Mouse (Mus musculus) retina, postnatal 7 days (tissue): ENCODE measurements around the gene Fstl4.
"Not testable (repeated sequence)": the region's sequence is repeated elsewhere in the genome, so short reads cannot be mapped to it uniquely, and the experiment has no call there.

Experiments
- DNase-seq: peaks from one replicate; pipeline ENCODE4 v3.0.0-alpha.2; 2012; ENCODE audit warnings: low read depth, low spot score

The Fstl4 gene

GRCm38 (mm10) chr11:53136371-53136770 is 371.9 kb downstream of the Fstl4 start:
- no peak for DNase-seq

DNA sequence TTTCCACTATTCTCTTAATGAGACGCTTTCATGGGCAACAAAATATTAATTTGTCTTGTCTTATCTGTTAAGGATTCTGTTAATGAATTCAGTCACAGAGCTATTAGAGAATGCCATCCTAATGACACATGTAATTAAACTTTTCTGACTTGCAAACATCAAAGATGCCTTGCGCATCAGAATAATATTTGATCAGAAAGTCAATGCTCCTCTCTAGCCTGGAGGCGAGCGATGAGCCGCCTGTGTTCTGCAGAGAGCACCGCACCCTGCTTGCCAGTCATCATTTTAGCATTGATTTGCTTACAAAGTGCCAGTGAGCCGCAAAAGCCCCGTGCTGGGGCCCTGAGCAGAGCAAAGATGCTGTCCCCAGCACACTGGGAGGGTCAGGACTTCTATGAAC is 372.9 kb downstream of the Fstl4 start:
- DNase-seq: no peak

GRCm38 (mm10) chr11:53138212-53138611 is 373.8 kb downstream of the Fstl4 start:
- DNase-seq: no peak

GRCm38 (mm10) chr11:53139666-53140065 is 375.2 kb downstream of the Fstl4 start:
- DNase-seq: no peak

DNA sequence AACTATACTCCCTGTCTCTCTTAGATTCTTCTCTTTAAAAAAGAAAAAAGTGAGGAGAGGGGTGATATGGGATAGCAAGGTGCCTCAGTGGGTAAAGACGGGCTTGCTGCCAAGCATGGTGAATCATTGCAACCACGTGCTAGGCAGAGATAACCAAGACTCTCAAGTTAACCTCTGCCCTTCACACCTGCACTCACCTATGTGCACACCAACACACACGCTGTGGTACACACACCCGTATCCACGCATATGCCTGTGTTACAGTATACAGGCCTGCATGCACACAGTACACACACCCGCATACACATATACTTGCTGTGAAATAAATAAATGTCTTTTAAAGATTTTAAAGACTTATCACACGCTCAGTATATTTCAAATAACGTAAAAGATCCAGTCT is 375.8 kb downstream of the Fstl4 start:
- DNase-seq: no peak

- no peak for DNase-seq
Observed at GRCm38 (mm10) chr11:53140722-53141400, 376.4 kb downstream of the Fstl4 start.

DNA sequence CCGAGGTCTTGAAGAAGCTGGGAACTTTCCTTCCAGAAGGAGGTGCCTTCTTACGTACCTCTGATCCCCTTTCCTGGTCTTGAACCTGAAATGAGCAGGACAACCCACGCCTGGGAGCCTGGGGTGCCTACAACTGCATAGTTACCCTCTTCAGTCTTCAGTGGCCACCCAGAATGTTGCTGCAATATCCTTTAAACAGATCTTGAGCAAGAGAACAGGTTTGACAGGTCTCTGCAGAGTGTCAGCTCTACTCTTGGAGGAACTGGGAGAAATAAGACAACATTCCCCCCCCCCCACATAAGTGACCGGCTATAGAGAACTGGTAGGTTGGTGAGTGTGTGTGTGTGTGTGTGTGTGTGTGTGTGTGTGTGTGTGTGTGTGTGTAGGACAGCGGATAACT is 379.1 kb downstream of the Fstl4 start:
- no peak for DNase-seq

GRCm38 (mm10) chr11:53144506-53144905 is 380.1 kb downstream of the Fstl4 start:
- DNase-seq: no peak

DNA sequence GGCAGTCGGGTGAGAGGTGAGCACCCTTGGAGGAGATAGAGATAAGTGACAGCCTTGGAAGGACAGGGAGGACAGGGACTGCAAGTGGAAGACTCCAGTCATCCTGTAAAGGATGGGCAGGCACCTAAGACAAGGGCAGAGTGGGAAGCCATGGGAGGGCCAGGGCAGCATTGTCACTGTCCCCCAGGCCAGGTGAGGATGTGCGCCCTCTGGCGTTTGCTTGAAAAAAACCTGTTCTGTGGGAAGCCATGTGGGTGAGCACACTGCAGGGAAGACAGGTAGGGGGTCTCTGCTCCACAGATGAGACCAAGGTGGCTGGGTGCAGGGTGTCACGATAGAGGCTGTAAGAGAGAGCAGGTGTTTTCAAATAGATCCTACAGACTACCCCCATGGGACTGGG is 381.9 kb downstream of the Fstl4 start:
- DNase-seq: peak; percentile 32

DNA sequence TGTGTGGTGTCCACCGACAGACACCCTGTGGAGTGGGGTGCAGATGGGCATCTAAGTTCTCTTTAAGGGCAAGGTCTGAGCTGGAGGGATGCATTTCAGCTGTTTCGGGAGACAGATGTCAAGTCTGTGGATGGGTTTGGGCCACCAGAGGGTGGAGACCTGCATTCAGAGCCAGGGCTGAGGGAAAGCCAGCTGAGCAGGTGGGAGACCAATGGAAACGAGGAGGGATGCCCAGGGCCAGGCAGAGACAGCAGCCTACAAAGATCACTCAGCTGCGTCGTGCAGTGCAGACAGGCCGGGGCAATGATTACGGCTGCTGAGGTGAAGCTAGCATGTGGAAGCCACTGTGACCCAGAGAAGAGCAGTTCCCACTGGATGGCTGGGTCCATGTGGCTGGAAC is 392.0 kb downstream of the Fstl4 start:
- DNase-seq: no peak

DNA sequence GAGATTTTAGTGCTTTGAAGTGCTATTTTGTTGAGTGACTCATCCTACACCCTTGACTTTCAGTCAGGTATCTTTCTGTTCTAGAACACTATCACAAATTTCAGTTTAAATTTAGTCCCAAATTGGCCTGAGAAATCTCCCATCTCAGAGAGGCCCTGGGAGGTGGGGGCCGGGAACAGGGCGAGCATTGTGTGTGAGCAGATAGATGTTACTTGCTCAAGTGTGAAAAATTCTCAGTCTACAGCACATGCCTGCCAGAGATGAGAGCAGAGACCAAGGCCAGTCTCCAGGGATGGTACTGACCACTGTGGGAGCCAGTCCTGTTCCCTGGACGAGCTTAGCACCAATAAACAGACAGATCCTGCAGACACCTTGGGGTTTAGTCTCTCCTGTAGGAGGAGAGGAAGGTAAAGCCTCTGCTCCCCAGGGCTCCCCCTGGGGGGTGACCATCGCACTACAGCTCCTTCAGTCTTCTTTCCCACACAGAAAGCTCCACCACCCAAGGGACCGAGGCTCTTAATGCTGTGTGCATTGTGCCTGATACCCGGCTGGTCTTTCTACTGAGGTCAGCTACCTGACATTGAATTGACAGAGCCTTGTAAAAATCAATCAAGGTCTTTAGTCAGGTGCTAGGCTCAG is 393.3 kb downstream of the Fstl4 start:
- no peak for DNase-seq

DNA sequence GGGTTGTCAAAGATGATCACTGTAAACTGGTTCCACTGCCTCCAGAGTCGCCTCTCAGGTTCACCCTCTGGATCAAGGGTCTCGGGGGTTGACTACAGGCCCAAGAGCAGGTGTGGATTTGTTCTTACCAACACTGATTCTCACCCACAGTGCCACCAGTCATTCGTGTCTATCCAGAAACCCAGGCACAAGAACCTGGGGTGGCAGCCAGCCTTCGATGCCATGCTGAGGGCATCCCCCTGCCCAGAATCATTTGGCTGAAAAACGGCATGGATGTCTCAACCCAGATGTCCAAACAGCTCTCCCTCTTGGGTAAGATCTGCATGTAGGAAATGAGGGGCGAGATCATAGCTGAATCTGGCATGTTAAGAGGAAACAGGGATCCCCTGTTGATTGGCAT is 398.0 kb downstream of the Fstl4 start:
- no peak for DNase-seq

DNA sequence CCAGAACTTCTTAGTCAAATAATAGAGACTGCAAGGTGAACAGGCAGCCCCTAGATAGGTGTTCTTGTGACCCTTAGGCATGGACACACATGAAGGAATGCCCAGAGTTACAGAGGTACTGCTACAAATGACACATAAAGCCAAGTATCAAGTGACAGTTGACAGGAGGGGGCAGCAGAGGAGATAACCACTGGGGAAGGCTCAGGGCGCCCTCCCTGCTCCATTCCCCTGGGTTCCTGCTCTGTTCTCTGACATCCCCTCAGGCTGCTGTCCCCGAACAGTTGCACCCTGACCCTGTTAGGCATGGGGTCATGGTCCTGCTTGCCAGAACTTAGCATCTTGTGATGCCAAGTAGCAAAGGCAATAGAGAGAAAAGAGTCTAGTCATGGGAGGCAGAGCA is 402.0 kb downstream of the Fstl4 start:
- no peak for DNase-seq

GRCm38 (mm10) chr11:53182177-53182852 is 417.9 kb downstream of the Fstl4 start:
- no peak for DNase-seq

DNA sequence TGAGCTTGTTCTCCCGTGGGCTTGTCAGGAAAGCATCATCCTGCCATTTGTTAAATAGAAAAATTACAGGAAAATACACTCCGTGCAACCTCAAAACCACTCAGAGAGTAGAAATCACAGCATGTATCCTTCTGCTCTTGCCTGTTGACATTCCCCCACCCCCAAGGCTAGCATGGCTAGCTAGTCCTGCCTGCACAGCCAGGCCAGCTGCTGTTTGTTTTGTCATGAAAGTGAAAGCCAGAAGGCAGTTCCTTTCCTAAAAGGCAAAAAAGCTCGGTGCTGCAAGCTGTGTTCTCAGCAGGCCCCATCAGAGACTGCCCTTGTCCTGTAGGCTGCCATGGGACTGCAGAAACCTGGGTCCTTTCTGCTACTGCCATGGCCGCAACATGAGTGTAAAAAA is 418.4 kb downstream of the Fstl4 start:
- no peak for DNase-seq

DNA sequence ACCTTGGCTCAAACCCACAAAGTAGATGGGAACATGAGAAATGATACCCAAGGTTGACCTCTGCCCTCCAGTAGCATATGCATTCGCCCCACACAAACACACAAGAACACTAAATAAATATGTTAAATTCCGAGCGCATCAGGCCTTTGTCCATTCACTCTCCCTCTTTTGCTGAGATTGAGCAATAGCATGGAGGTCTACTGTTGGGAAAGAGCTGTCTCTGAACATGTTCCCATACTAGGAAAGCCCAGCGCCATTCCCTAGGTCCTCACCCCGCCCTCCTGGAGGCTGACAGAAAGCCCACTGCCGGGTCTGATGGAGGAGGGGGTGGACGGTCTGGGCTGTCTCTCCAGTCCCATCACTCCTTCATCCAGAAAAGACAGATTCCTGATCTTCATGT is 419.6 kb downstream of the Fstl4 start:
- DNase-seq: no peak

- DNase-seq: no peak
Observed at GRCm38 (mm10) chr11:53184698-53185097, 420.3 kb downstream of the Fstl4 start.

GRCm38 (mm10) chr11:53187427-53188140 is 423.1 kb downstream of the Fstl4 start:
- no peak for DNase-seq

- not testable (repeated sequence) for DNase-seq
Observed at GRCm38 (mm10) chr11:53196551-53196950, 432.1 kb downstream of the Fstl4 start.

- no peak for DNase-seq
Observed at GRCm38 (mm10) chr11:53197111-53197510, 432.7 kb downstream of the Fstl4 start.

DNA sequence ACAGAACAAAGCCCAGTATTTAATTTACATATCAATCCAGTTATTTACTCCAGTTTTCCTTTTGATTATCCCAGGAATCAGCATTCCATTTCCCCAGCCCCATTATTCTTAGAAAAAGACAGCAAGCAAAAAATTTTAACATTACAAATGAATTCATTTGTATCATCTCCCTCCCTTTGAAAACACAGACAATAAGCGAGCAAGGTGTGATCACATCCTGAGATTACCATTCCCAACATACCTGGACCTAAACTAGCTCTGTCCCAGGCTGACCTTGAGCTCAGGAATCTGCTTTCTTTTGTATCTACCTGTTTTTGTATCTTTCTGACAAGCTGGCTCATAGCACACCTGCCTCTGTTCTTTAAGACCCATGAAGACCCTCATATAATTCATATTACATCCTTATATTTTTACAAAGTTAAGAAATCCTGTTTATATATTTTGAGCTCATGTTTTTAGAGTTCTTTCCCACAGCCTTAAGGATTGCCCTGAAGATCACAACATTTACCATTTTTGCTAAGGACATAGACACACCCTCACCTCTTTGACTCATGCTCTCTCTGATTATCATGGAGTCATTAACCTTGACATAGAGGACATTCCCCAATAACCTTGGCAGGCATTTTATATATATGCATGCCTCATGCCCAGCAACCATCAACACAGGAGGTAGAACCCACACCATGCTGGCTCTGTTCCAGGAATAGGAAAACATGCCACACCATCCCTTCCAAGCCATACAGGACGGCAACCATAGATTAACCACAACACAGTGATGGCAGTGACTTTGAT is 438.2 kb downstream of the Fstl4 start:
- DNase-seq: no peak

GRCm38 (mm10) chr11:53210876-53211275 is 446.4 kb downstream of the Fstl4 start:
- no peak for DNase-seq
